8 mouse cellular contexts compared by ENCODE assay signal in genomic region chr12:86834416-86834772, GRCm38 (mm10). TPM values are rescaled to one million over a fixed set of nuclear protein-coding genes. Genes with fewer than 3 reads are reported as not detected.
A peak's percentile ranks its signal among the peaks of the same experiment; 100 is the strongest.
DNase-seq lines count a peak whose midpoint lies in the region; ATAC-seq and TF ChIP-seq lines count a peak whose summit lies in the region.

No protein-coding gene starts in this region.

- H3K27ac ChIP-seq in kidney, embryonic 16.5 days (ENCODE audit: low read length), result peak overlapping the region; percentile 63; the same call in 1 of the 2 replicates
- peak overlapping the region; percentile 61 for H3K27ac ChIP-seq in liver, adult 2 months (replicated peaks; ENCODE audit: insufficient read depth, low read depth, low read length)

- H3K4me1 ChIP-seq in kidney, embryonic 16.5 days (ENCODE audit: insufficient read depth, low read length), result peaks cover 58% of the 10 kb centered on the region
- H3K4me1 ChIP-seq in liver, adult 2 months (ENCODE audit: control insufficient read depth, insufficient read depth, low read length), result peaks cover 23% of the 10 kb centered on the region

- intact Hi-C loops in left cerebral cortex, postnatal 10 days (cut with DNase I), result no loop called here

- H3K79me2 ChIP-seq in liver, adult 2 months (ENCODE audit: control insufficient read depth, insufficient read depth, low read length), result no peaks in the 10 kb centered on the region

- no peaks in the 10 kb centered on the region for H3K27me3 ChIP-seq in kidney, embryonic 16.5 days (ENCODE audit: insufficient read depth, low read length)
- H3K27me3 ChIP-seq in liver, adult 2 months (ENCODE audit: control insufficient read depth, insufficient read depth, low read length), result no peaks in the 10 kb centered on the region
- H3K27me3 ChIP-seq in splenic B cell, adult 2 months (ENCODE audit: control insufficient read depth, insufficient read depth, low read length, poor library complexity, severe bottlenecking), result no peaks in the 10 kb centered on the region

- DNase-seq in kidney, postnatal 14 days, result no peak
- DNase-seq in adrenal gland, postnatal 36 days, result peak; percentile 49 to 52
- DNase-seq in liver, adult 2 months (ENCODE audit: extremely low read depth, low read depth, low spot score), result peak; percentile 9
- peak; percentile 81 for DNase-seq in splenic B cell, adult 2 months (ENCODE audit: low read depth, low spot score)
- DNase-seq in right cerebral cortex, adult 18-20 months, result no peak
- DNase-seq in left cerebral cortex, postnatal 10 days (ENCODE audit: extremely low spot score in 1 of 2, low spot score in 2 of 2), result no peak

- TF ChIP-seq CTCF in liver, adult 2 months (IDR thresholded peaks at IDR 0.05; ENCODE audit: low read depth, low read length), result no peak

- no peaks in the 10 kb centered on the region for H3K36me3 ChIP-seq in kidney, embryonic 16.5 days (ENCODE audit: insufficient read depth, low read length)
- no peaks in the 10 kb centered on the region for H3K36me3 ChIP-seq in liver, adult 2 months (ENCODE audit: control insufficient read depth, insufficient read depth, low read length)
- no peaks in the 10 kb centered on the region for H3K36me3 ChIP-seq in splenic B cell, adult 2 months (ENCODE audit: control insufficient read depth, insufficient read depth, low read length, poor library complexity, severe bottlenecking)

- no peak overlapping the region for H3K4me2 ChIP-seq in kidney, embryonic 16.5 days (replicated peaks; ENCODE audit: low read depth, low read length)

- H3K9me3 ChIP-seq in kidney, embryonic 16.5 days (ENCODE audit: low read length), result no peaks in the 10 kb centered on the region

- 78% methylated on average over 3 of the region's 3 CpGs for WGBS in kidney, embryonic 16.5 days
- 80% methylated on average over 3 of the region's 3 CpGs for WGBS in liver, adult 2 months

- H3K4me3 ChIP-seq in kidney, embryonic 16.5 days (ENCODE audit: low read length), result no peak overlapping the region
- no peak overlapping the region for H3K4me3 ChIP-seq in liver, adult 2 months (ENCODE audit: insufficient read depth, low read depth, low read length)

- no peak for TF ChIP-seq POLR2A in liver, adult 2 months (IDR thresholded peaks at IDR 0.05; ENCODE audit: extremely low read depth, insufficient read depth, low read length)

- H3K9ac ChIP-seq in kidney, embryonic 16.5 days (replicated peaks; ENCODE audit: low read length), result no peak overlapping the region
- H3K9ac ChIP-seq in liver, adult 2 months (ENCODE audit: low read depth, low read length), result no peak overlapping the region

- no peak for ATAC-seq in kidney, embryonic 16.5 days (ENCODE audit: low FRiP score, low TSS enrichment)
- ATAC-seq in cerebellum, adult (ENCODE audit: insufficient number of reproducible peaks, low FRiP score, low TSS enrichment), result no peak

RNA-seq across cellular contexts. Expression of gene Irf2bpl, which starts 50.2 kb away (rescaled TPM):
- polyA plus RNA-seq in kidney, embryonic 16.5 days (2015; fragmentation: Nextera tagmentation; extraction: Ambion mirVana), result 30.3 and 30.4 TPM in 2 replicates
- total RNA-seq in adrenal gland, postnatal 36 days (2021), result 10 to 100 TPM; 47.3 to 64.5 TPM
- 6.8 and 9.3 TPM in 2 replicates for total RNA-seq in liver, adult 2 months (2014; rRNA removed)
- 10.5 and 10.8 TPM in 2 replicates for polyA plus RNA-seq in liver, adult 2 months (2012; rRNA removed)
- total RNA-seq in left cerebral cortex, postnatal 10 days (2021), result 10 to 100 TPM; 86.4 to 89.5 TPM

Comparison
In these comparisons a context has a peak if more than half of its experiments do, and no peak if none do; other contexts are left out.
1. DNase-seq: peak in adrenal gland, postnatal 36 days (2 of 2), liver, adult 2 months (single experiment) and splenic B cell, adult 2 months (single experiment); none in kidney, postnatal 14 days (single experiment), right cerebral cortex, adult 18-20 months (single experiment) and left cerebral cortex, postnatal 10 days (0 of 2).